Mouse (Mus musculus): ENCODE results near the gene Gas2l1.
A peak's percentile ranks its signal among the peaks of the same experiment; 100 is the strongest.
"Not testable (repeated sequence)": the region's sequence is repeated elsewhere in the genome, so short reads cannot be mapped to it uniquely, and the experiment has no call there.

The Gas2l1 gene

GRCm38 (mm10) chr11:5065056-5065821, at the start of gene Gas2l1:
Gene Gas2l1, minus strand, starts transcription at chr11:5065327.
- DNase-seq (ENCODE audit: low read depth, low spot score), result peak; percentile 81

DNA sequence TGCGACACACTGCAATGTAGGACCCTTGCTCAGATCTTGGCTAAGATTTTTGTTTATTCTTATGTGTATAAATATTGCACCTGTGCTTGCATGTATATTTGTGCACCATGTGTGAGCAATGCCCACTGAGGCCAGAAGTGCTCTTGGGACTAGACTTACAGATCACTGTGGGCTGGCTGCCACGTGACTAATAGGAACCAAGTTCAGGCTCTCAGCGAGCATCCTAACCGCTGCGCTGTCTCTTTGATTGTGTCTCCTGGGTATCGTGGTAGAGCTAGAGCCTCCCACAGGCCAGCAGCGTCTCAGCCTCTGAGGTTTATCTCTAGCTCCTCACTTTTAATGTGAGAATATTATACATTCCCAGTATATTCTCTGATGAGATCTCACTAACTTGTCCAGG, 48.5 kb upstream of the Gas2l1 start:
- DNase-seq (ENCODE audit: low read depth, low spot score), result no peak

DNA sequence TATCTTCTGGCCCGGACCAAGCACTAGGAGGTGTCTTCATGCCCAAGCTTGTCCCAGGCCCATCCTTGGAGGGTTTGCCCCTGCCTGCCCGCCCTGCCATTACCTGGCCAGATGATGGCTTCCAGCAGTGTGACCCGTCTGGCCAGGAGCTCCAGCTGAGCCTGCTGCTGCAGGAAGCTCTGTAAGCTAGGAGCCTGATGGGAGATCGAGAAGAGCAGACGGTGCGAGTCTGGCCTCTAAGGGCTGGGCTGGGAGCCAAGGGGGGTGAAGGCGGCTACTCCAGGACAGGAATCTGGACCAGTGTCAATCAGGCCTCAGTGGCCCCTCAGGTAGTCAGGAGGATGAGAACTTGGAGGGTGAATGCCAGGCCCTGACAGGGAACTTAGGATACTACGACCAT, 44.3 kb upstream of the Gas2l1 start:
- no peak for DNase-seq (ENCODE audit: low read depth, low spot score)

DNA sequence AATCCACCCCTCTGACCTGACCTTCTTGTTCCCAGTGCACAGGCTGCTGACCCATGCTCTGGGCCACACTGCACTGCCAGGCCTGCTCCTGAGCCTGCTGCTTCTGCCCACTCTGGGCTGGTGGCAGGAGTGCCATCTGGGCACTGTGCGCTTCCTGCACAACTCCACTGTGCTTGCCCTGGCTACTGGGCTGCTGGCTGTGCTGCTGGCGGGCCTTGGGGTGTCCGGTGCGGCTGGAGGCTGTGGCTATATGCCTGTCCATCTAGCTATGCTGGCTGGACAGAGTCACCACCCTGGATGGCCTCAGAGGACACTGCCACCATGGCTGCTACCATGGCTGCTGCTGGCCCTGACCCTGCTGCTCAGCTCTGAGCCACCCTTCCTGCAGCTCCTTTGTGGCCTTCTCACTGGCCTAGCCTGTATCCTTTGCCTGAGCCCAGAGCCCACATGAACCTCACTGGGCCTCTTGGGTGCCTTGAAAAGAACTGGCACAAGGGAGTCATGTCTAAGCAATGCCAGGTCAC, 38.9 kb upstream of the Gas2l1 start:
- DNase-seq (ENCODE audit: low read depth, low spot score), result no peak

DNA sequence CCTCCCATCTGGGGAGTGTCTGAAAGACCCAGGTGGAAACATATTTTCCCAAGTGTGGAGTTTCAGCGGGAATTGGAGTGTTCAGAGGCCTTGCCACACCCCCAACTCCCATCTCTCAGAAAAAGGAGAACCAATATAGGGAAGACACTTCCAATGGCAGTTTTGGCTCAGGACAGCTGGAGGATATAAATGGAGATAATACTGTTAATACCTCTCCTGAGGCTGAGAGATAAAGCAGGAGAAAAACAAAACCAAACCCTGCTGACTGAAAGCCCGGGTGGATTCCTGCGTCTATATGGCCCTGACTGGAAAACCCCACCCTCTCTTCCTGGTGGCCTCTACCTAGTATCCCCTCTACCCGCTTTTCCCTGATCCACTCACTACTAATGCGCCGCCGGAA, 37.3 kb upstream of the Gas2l1 start:
- no peak for DNase-seq (ENCODE audit: low read depth, low spot score)

DNA sequence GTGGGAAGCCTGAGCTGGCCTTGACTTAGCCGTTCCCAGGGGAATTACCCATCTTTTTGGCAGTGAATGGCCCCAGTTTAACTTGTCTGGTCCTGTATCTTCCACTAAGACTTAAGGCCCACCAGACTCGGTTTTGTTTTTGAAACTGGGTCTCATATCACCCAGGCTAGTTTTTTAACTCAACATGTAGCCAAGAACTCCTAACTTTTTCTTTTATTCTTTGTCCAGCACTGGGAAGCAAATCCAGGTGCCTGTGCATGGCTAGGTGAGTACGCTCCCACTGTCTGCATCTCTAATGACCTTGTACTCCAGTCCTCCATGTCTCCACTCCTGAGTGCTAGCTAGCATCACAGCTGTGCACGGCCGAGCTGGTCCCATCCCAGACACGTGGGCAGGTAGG, 36.5 kb upstream of the Gas2l1 start:
- DNase-seq (ENCODE audit: low read depth, low spot score), result no peak

GRCm38 (mm10) chr11:5100801-5101200, 35.7 kb upstream of the Gas2l1 start:
- no peak for DNase-seq (ENCODE audit: low read depth, low spot score)

DNA sequence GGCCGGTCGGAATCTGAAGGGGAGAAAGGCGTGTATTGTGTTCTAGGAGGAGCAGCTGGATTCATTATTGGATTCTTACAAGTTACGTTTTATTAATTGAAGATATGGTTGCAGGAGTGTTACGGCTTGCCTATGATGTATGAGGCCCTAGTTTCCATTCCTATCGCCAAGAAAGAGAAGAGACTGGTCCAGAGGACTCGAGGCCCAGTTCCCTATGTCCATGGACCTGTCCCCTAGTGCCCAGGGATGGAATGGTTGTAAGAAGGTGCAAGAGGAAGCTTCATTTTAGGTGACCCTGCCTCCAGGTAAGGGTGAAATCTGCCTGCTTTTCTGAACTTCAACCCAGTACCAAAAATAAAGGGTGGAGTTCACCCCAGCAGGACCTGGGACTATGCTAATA, 35.2 kb upstream of the Gas2l1 start:
- peak; percentile 1 for DNase-seq (ENCODE audit: low read depth, low spot score)

- DNase-seq (ENCODE audit: low read depth, low spot score), result peak; percentile 81
Observed at GRCm38 (mm10) chr11:5099576-5100183, 34.6 kb upstream of the Gas2l1 start.

DNA sequence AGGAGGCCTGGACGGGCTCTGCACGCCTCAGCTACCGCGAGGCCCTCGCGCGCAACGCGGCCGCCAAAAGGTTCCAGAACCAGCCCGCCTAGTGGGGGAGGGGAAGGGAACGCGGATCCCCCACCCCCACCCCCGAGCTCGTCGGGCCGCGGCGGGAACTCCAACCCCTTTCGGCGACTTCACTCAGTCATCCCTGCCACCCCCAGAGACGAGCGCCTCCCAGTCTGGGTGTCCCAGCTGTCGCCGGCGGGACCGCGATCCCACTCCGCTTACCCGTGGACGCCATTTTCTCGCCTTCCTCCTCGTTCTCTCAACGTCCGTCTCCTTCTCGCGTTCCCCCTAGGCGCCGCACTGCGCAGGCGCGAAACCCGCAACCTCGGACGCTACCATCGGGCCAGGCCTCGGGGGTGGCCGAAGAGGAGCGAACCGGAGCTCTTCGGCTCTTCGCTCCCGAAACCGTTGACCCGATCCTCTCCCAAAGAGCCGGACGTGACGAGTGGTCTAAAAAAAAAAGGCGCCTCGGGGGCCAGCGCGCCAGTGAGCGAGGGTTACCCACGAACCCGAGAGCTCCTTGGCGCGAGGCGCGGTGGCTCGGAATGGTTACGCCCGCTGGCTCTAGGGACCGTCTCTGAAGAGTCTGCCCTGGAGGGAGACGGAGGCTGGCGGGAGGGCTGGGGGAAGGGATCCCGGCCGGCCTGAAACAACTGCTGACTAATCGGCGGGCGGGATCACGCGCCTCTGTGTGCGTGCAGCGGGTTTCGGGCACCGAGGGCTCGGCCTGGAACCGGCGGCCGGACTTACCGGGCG, 33.8 kb upstream of the Gas2l1 start, which contains the start of the genes Rhbdd3 and Ewsr1:
TSS of gene Rhbdd3 (plus strand) at position 191 of the 807 bp plus-strand sequence.
TSS of gene Ewsr1 (minus strand) at position 531 of the 807 bp plus-strand sequence.
- DNase-seq (ENCODE audit: low read depth, low spot score), result peak; percentile 98

DNA sequence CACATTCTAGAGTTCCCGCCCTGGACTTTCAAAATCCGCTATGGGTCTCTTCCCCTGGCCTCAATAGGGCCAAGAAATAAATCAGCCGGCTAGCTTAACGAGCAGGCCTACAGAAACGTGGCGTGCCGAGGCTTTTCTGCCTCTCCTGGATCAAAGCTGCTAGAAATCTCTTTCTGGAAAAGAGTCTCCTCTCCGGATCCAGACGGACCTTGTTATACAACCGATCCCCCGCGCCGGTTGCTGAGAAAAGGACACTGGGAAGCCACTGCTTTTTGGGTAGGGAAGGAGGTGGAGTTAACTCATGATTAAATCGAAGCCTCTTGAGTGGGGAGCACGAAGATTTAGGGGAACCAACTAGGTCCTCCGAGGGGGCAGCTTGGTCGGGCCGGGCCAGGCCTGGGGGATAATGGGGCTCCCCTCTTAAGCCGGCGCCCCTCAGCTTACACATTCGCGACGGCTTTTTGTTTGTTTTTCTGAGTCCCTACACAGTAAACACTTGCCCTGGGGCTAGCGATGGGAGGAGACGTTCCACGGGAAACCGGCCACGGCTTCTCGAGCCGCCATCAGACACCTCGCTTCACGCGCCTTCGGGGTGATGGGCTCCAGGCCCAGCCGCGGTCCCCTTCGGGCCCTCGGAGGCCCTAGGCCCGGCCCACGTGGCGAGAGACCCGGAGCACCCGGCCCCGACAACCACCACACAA, 33.1 kb upstream of the Gas2l1 start:
- peak; percentile 13 for DNase-seq (ENCODE audit: low read depth, low spot score)

DNA sequence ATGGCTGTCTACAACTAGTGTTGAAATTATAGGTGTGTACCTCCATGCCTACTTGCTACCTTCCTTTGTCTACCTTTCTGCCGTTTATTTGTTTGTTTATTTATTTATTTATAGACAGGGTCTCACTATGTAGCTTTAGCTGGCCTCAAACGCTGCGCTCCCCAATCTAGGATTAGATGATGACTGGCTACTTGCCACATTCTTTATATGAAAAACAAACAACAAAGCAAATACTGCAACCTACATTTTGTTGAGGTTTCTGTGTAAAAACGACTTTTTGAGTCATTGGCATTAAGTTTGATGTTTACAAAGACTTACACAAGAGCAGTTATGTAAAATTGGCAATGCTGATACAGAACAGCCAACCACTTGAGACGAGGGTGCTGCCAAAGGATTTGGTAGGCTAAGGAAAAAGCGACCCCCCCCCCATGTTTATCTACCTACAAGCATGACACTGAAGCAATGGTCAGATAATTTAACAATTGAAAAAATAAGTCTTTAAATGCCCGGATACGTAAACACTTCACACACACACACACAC, 31.4 kb upstream of the Gas2l1 start:
- no peak for DNase-seq (ENCODE audit: low read depth, low spot score)

DNA sequence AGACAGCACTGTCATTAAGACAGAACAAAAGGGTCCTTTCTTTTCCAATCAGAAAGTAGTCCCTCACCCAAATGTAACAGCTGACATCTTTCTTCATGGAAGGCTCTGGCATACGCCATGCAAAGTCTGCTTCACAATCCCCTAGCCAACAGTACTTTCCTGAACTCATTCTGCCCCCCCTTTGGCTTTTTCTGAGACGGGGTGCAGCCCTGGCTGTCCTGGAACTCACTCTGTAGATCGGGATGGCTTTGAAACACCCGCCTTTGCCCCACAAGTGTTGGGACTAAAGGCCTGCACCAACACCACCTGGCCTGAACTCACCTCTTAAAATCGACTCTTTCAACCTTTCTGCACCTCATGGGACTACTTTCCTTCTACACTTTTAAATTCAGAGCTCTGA, 30.8 kb upstream of the Gas2l1 start:
- no peak for DNase-seq (ENCODE audit: low read depth, low spot score)

DNA sequence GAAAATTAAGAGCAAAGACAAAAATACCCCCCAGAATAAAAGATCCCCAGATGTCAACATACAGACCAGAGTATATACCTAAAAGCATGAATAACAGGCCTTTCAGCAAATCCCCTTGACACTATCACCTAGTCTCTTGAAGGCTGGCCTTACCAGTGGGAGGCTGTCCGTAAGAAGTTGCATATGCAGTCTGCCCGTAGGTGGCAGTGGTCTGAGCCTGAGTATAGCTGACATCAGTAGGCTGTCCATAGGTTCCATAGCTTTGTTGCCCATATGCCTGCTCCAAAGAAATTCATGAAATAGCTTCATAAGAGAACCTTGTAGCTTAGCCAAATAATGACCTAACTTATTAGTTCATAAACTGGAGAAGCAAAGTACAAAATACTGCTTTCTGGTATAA, 26.6 kb upstream of the Gas2l1 start:
- DNase-seq (ENCODE audit: low read depth, low spot score), result no peak

GRCm38 (mm10) chr11:5089147-5089546, 24.0 kb upstream of the Gas2l1 start:
- no peak for DNase-seq (ENCODE audit: low read depth, low spot score)

GRCm38 (mm10) chr11:5076843-5077242, 11.7 kb upstream of the Gas2l1 start:
- DNase-seq (ENCODE audit: low read depth, low spot score), result not testable (repeated sequence)

- DNase-seq (ENCODE audit: low read depth, low spot score), result no peak
Observed at GRCm38 (mm10) chr11:5075760-5076159, 10.6 kb upstream of the Gas2l1 start.

DNA sequence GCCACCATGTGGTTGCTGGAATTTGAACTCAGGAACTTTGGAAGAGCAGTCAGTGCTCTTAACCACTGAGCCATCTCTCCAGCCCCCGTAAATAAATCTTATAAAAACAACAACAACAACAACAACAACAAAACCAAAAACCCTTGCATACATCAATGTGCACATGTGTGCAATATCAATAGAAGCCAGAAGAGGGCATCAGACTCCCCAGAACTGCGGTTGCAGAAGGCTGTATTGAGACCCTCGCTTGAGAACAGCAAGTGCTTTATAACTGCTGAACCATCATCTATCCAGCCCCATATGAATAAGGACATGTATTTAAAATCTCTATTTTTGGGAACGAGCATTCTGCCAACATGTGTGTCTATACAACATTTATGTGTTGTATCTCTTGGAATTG, 9.8 kb upstream of the Gas2l1 start:
- no peak for DNase-seq (ENCODE audit: low read depth, low spot score)

DNA sequence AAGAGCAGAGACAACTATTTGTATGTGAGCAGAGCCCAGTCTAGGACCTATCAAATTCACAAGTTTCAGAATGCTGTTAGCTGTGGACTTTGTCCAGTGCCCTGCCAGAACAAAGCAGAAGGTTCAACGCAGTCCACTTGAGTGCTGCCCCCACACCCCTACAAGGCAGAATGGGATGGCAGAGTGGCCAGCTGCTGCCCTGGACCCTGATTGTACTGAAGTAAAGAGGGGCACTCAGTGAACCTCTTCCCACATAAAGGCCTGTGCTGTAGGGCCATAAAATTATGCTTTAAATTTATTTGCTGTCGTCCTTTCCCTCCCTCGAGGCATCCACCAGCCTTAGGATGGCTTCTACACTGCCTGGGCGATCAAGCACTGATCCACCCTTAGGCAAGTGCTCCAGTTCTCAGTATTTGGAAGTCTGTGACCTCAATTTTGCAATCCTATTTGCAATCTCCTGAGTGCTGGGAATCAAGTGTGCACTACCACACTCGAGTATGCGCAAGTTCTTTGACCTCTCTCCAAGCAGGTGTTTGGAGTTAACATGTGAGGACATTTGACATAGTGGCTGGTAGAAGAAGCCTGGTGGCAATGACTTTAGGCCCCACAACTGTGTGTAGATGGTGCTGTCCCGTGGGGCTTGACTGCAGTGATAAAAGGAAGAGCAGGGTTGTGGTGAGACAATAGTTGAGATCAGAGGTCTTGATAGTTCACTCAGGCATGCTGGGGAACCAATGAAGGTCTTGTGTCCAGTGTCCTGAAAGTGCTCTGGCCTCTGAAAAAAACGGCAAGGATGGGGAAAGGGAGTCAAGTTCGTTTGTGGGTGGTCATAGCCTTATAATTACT, 3.2 kb upstream of the Gas2l1 start:
- no peak for DNase-seq (ENCODE audit: low read depth, low spot score)

DNA sequence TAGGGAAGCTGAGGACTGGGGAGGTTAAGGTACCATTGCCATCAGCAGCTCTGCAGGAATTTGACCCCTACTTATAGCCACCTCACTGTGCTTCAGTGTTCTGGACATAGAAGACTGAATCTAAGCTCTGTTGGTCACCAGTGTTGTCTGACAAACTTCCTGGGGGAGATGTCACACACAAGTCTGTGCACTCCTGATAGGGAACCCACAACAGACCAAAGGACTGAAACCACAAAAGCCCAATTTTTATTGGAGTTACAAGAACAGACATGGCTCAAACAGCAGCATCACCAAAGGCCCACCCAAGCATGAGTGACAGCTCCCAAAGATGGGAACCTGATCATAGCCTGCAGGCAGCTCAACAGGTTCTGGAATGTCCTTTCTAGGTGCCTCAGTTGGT, 1.9 kb upstream of the Gas2l1 start:
- no peak for DNase-seq (ENCODE audit: low read depth, low spot score)

Data from forelimb bud, embryonic 11.5 days (tissue).